Mouse (Mus musculus) lung, adult 2 months (tissue): Measurements from ENCODE around the gene Ctnnb1.

ENCODE experiments used
- CTCF ChIP-seq: fragments of 200-500 bp; IDR thresholded peaks from 2 replicates; pipeline ENCODE4 v1.5.1; 2011; ENCODE audit warnings: mild to moderate bottlenecking, low read length, control low read depth; ENCODE audit not compliant: insufficient read depth
- POLR2A ChIP-seq: fragments of 200-500 bp; IDR thresholded peaks from 2 replicates; pipeline ENCODE4 v1.6.1; 2011; ENCODE audit warnings: low read depth, mild to moderate bottlenecking, control low read depth, low read length, borderline replicate concordance; ENCODE audit errors: extremely low read depth

DNA sequence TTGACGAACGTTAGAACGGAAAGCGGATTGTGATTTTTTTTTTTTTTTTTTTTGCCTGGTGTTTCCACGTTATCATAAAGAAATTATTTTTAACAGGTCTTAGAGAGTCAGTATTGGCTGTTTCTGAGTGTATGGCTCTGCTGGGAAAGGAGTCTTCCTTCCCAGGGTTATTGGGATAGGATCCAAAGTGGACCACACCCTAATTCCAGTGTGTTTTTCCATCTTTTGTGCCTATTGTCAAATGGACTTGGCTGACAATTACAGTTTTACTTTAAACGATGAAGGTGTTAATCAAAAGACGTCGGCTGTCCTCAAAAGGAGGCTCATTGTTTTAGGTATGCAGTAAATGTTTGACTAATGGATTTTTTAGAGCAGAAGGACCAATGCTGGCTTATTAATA is 1.8 kb downstream of the Ctnnb1 start:
- TF ChIP-seq CTCF (no peak), POLR2A (no peak)
